8 mouse cellular contexts compared by ENCODE assay signal in genomic region chr2:154427853-154428360, GRCm38 (mm10). TPM values are rescaled to one million over a fixed set of nuclear protein-coding genes. Genes with fewer than 3 reads are reported as not detected.
DNase-seq lines count a peak whose midpoint lies in the region; ATAC-seq and TF ChIP-seq lines count a peak whose summit lies in the region.

No protein-coding gene starts in this region.

- WGBS in hindbrain, postnatal 0 days: 14% methylated on average over 17 of the region's 17 CpGs
- whole genome bisulfite sequencing in liver, embryonic 15.5 days (ENCODE audit: insufficient replicate concordance): 52% methylated on average over 17 of the region's 17 CpGs
- WGBS in stomach, embryonic 14.5 days: 11% methylated on average over 17 of the region's 17 CpGs

- no peak for TF ChIP-seq CTCF in hindbrain, postnatal 0 days (IDR thresholded peaks at IDR 0.05; ENCODE audit: low read depth)

- no peaks in the 10 kb centered on the region for H3K9me3 ChIP-seq in hindbrain, postnatal 0 days (ENCODE audit: low read length)
- no peaks in the 10 kb centered on the region for H3K9me3 ChIP-seq in liver, embryonic 15.5 days (replicated peaks)
- no peaks in the 10 kb centered on the region; the same call in 1 of the 2 replicates for H3K9me3 ChIP-seq in stomach, embryonic 14.5 days (ENCODE audit: control insufficient read depth, low read depth, low read length)

- H3K4me3 ChIP-seq in hindbrain, postnatal 0 days (ENCODE audit: low read length): no peak overlapping the region
- no peak overlapping the region for H3K4me3 ChIP-seq in liver, embryonic 15.5 days (replicated peaks)
- no peak overlapping the region for H3K4me3 ChIP-seq in stomach, embryonic 14.5 days (ENCODE audit: low read depth, low read length)

- H3K4me2 ChIP-seq in hindbrain, postnatal 0 days (ENCODE audit: low read depth, low read length): peak overlapping the region; percentile 11
- H3K4me2 ChIP-seq in liver, embryonic 15.5 days: peak overlapping the region; percentile 28
- peak overlapping the region; percentile 28 for H3K4me2 ChIP-seq in stomach, embryonic 14.5 days (replicated peaks; ENCODE audit: low read depth, low read length)

- no peaks in the 10 kb centered on the region for H3K36me3 ChIP-seq in hindbrain, postnatal 0 days (ENCODE audit: insufficient read depth, low read length)
- H3K36me3 ChIP-seq in liver, embryonic 15.5 days (replicated peaks): no peaks in the 10 kb centered on the region
- H3K36me3 ChIP-seq in stomach, embryonic 14.5 days (ENCODE audit: control insufficient read depth, insufficient read depth, low read length): no peaks in the 10 kb centered on the region

- peak overlapping the region; percentile 54; the same call in 1 of the 2 replicates for H3K27ac ChIP-seq in hindbrain, postnatal 0 days
- no peak overlapping the region for H3K27ac ChIP-seq in liver, embryonic 15.5 days (replicated peaks)
- H3K27ac ChIP-seq in stomach, embryonic 14.5 days (ENCODE audit: low read length): peak overlapping the region; percentile 83

- peak; percentile 39; the same call in 1 of the 2 replicates for ATAC-seq in hindbrain, postnatal 0 days
- ATAC-seq in liver, embryonic 15.5 days (ENCODE audit: insufficient read depth): no peak
- peak; percentile 85 for ATAC-seq in stomach, embryonic 14.5 days (ENCODE audit: insufficient number of reproducible peaks, insufficient read depth, low FRiP score, low read depth)

- H3K27me3 ChIP-seq in hindbrain, postnatal 0 days (ENCODE audit: insufficient read depth, low read length): no peaks in the 10 kb centered on the region
- H3K27me3 ChIP-seq in liver, embryonic 15.5 days: peaks cover 24% of the 10 kb centered on the region
- no peaks in the 10 kb centered on the region for H3K27me3 ChIP-seq in stomach, embryonic 14.5 days (ENCODE audit: control insufficient read depth, insufficient read depth, low read length)

- DNase-seq in embryo, embryonic 10 days (ENCODE audit: low spot score): peak; percentile 35
- no peak for DNase-seq in embryo, embryonic 10.5 days (ENCODE audit: low spot score)
- DNase-seq in R1 (ENCODE audit: low read depth, low spot score): peak; percentile 99
- peak; percentile 44 for DNase-seq in hindbrain, postnatal 0 days (ENCODE audit: low spot score)
- no peak for DNase-seq in gastrocnemius, adult 18-20 months (ENCODE audit: low spot score)
- DNase-seq in left cerebral cortex, adult 11 months (ENCODE audit: low spot score): no peak

- no peaks in the 10 kb centered on the region for H3K4me1 ChIP-seq in hindbrain, postnatal 0 days (ENCODE audit: insufficient read depth, low read length)
- peaks cover 6% of the 10 kb centered on the region; the same call in 1 of the 2 replicates for H3K4me1 ChIP-seq in liver, embryonic 15.5 days (replicated peaks)
- no peaks in the 10 kb centered on the region for H3K4me1 ChIP-seq in stomach, embryonic 14.5 days (ENCODE audit: control insufficient read depth, insufficient read depth, low read length)

- H3K9ac ChIP-seq in hindbrain, postnatal 0 days (replicated peaks; ENCODE audit: low read length): no peak overlapping the region; the same call in 1 of the 2 replicates
- H3K9ac ChIP-seq in liver, embryonic 15.5 days: no peak overlapping the region
- no peak overlapping the region for H3K9ac ChIP-seq in stomach, embryonic 14.5 days (replicated peaks; ENCODE audit: low read depth, low read length)

RNA-seq across cellular contexts. Expression of gene Cbfa2t2, which starts 8.4 kb away (rescaled TPM):
- 48.3 and 51.7 TPM in 2 replicates for total RNA-seq in hindbrain, postnatal 0 days (2014; rRNA removed)
- polyA plus RNA-seq in hindbrain, postnatal 0 days (2015; fragmentation: Nextera tagmentation; extraction: Ambion mirVana): 31.6 and 33.4 TPM in 2 replicates
- 6.7 and 8.3 TPM in 2 replicates for polyA plus RNA-seq in liver, embryonic 15.5 days (2015; fragmentation: Nextera tagmentation; extraction: Ambion mirVana)
- 43.6 and 45.3 TPM in 2 replicates for polyA plus RNA-seq in stomach, embryonic 14.5 days (2014; fragmentation: Nextera tagmentation; extraction: Ambion mirVana)
- 10 to 100 TPM; 14.8 to 19.4 TPM for total RNA-seq in gastrocnemius, adult 18-20 months (2021)

RNA-seq across cellular contexts. Expression of gene Snta1, which starts 20.0 kb away (rescaled TPM):
- total RNA-seq in hindbrain, postnatal 0 days (2014; rRNA removed): 40.4 and 41.1 TPM in 2 replicates
- polyA plus RNA-seq in hindbrain, postnatal 0 days (2015; fragmentation: Nextera tagmentation; extraction: Ambion mirVana): 20.0 and 20.1 TPM in 2 replicates
- 2.9 and 3.4 TPM in 2 replicates for polyA plus RNA-seq in liver, embryonic 15.5 days (2015; fragmentation: Nextera tagmentation; extraction: Ambion mirVana)
- polyA plus RNA-seq in stomach, embryonic 14.5 days (2014; fragmentation: Nextera tagmentation; extraction: Ambion mirVana): 2.4 and 3.1 TPM in 2 replicates
- 100 to 1,000 TPM; 180 to 200 TPM for total RNA-seq in gastrocnemius, adult 18-20 months (2021)

RNA-seq across cellular contexts. Expression of gene Cdk5rap1, which starts 55.1 kb away (rescaled TPM):
- 9.6 and 13.2 TPM in 2 replicates for total RNA-seq in hindbrain, postnatal 0 days (2014; rRNA removed)
- 5.0 and 6.6 TPM in 2 replicates for polyA plus RNA-seq in hindbrain, postnatal 0 days (2015; fragmentation: Nextera tagmentation; extraction: Ambion mirVana)
- 12.6 and 12.8 TPM in 2 replicates for polyA plus RNA-seq in liver, embryonic 15.5 days (2015; fragmentation: Nextera tagmentation; extraction: Ambion mirVana)
- 12.2 and 15.8 TPM in 2 replicates for polyA plus RNA-seq in stomach, embryonic 14.5 days (2014; fragmentation: Nextera tagmentation; extraction: Ambion mirVana)
- total RNA-seq in gastrocnemius, adult 18-20 months (2021): 10 to 100 TPM; 11.2 to 15.1 TPM

Comparison
In these comparisons a context has a peak if more than half of its experiments do, and no peak if none do; other contexts are left out.
1. DNase-seq: peak in embryo, embryonic 10 days (single experiment), R1 (single experiment) and hindbrain, postnatal 0 days (single experiment); none in embryo, embryonic 10.5 days (single experiment), gastrocnemius, adult 18-20 months (single experiment) and left cerebral cortex, adult 11 months (single experiment).
2. Peak in every context shown above with its lines, with median percentiles within 50 percentile points of each other: H3K4me2 ChIP-seq.